Mouse (Mus musculus) liver, postnatal 0 days (tissue): ENCODE measurements around the gene Hk3. TPM values are rescaled to one million over a fixed set of nuclear protein-coding genes. Genes with fewer than 3 reads are reported as not detected.

Experiments
- ATAC-seq: fragments of 200-750 bp; cut with Nextera tagmentation; 2 replicates; pipeline ENCODE4 v1.8.0; 2017; ENCODE audit warnings: mild to moderate bottlenecking, moderate library complexity
- DNase-seq: peaks from one replicate; pipeline ENCODE4 v3.0.0-alpha.2; 2016
- H3K27ac ChIP-seq: fragments of 300-500 bp; sonication (generic); 2 replicates; pipeline ENCODE4 v1.5.1; 2014; ENCODE audit warnings: antibody characterized with exemption, moderate library complexity, mild to moderate bottlenecking, low read depth
- H3K27me3 ChIP-seq: fragments of 300-500 bp; sonication (generic); 2 replicates; pipeline ENCODE4 v1.6.1; 2014; ENCODE audit warnings: low read length, control low read depth, mixed read lengths; ENCODE audit not compliant: insufficient read depth
- H3K36me3 ChIP-seq: fragments of 300-500 bp; sonication (generic); replicated peaks from 2 replicates; pipeline ENCODE4 v1.6.1; 2014; ENCODE audit warnings: mild to moderate bottlenecking, control low read depth, low read length, moderate library complexity, mixed read lengths; ENCODE audit not compliant: insufficient read depth
- H3K4me1 ChIP-seq: fragments of 300-500 bp; sonication (generic); 2 replicates; pipeline ENCODE4 v1.6.1; 2014; ENCODE audit warnings: antibody characterized with exemption, mild to moderate bottlenecking, control low read depth; ENCODE audit not compliant: insufficient read depth
- H3K4me2 ChIP-seq: fragments of 300-500 bp; sonication (generic); 2 replicates; pipeline ENCODE4 v1.6.1; 2014; ENCODE audit warnings: low read depth, mild to moderate bottlenecking, low read length, moderate library complexity, mixed read lengths
- H3K4me3 ChIP-seq: fragments of 300-500 bp; sonication (generic); 2 replicates; pipeline ENCODE4 v1.5.1; 2014; ENCODE audit warnings: low read depth, low read length
- H3K9ac ChIP-seq: fragments of 300-500 bp; sonication (generic); replicated peaks from 2 replicates; pipeline ENCODE4 v1.6.1; 2014; ENCODE audit warnings: mild to moderate bottlenecking, moderate library complexity
- H3K9me3 ChIP-seq: fragments of 300-500 bp; sonication (generic); 2 replicates; pipeline ENCODE4 v1.6.1; 2016; ENCODE audit warnings: mild to moderate bottlenecking, control low read depth, low read length, mixed read lengths
- CTCF ChIP-seq: sonication (generic); IDR thresholded peaks from 2 replicates; pipeline ENCODE4 v1.5.1; 2016; ENCODE audit warnings: antibody characterized with exemption, low read depth
- EP300 ChIP-seq: IDR thresholded peaks from 2 replicates; pipeline ENCODE4 v1.6.1; 2016; ENCODE audit warnings: antibody characterized with exemption, low read depth, mild to moderate bottlenecking
- WGBS: fragments of 180-500 bp; shearing (Covaris S2); extraction: QIAGEN DNeasy Blood & Tissue Kit; methylation state at CpG from one replicate; pipeline ENCODE4 v1.1.7; 2014; ENCODE audit not compliant: insufficient replicate concordance; 5-methylcytosine and 5-hydroxymethylcytosine counted together
- polyA plus RNA-seq: library from polyadenylated mRNA; unstranded; fragments of >200 nt; fragmentation: Nextera tagmentation; extraction: Ambion mirVana; gene quantifications from 2 replicates; pipeline ENCODE4 v1.2.1, GENCODE M21; 2015

The Hk3 gene
- polyA plus RNA-seq, 1 experiment from 2014 or later, result 6.5 TPM

DNA sequence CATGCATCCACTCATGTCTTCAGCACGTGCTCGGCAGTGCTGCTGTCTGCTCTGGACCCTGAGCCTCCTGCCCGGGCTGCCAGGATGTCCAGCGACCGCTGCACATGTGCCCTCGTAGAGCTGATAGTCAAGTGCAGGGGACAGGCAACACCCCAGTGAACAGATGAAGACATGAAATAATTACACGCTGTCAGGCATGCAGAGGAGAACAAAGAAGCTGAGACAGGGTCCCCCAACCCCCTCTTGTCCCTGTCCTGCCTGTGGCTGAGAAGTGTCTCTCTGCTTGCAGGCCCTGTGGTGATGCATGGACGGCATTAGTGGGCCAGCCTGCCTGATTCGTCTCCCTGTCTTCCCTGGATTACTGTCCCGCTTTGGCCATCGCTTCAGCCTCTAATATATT is 53.7 kb downstream of the Hk3 start:
- no peak overlapping the region for H3K4me3 ChIP-seq
- H3K9me3 ChIP-seq, result no peaks in the 10 kb centered on the region
- no peaks in the 10 kb centered on the region for H3K4me1 ChIP-seq
- no peak overlapping the region for H3K27ac ChIP-seq
- no peak for TF ChIP-seq CTCF
- no peak for TF ChIP-seq EP300
- ATAC-seq, result no peak
- H3K36me3 ChIP-seq, result no peaks in the 10 kb centered on the region
- H3K4me2 ChIP-seq, result no peak overlapping the region
- no peak for DNase-seq
- WGBS, result 76% methylated on average over 11 of the region's 11 CpGs
- H3K27me3 ChIP-seq, result no peaks in the 10 kb centered on the region
- no peak overlapping the region for H3K9ac ChIP-seq

DNA sequence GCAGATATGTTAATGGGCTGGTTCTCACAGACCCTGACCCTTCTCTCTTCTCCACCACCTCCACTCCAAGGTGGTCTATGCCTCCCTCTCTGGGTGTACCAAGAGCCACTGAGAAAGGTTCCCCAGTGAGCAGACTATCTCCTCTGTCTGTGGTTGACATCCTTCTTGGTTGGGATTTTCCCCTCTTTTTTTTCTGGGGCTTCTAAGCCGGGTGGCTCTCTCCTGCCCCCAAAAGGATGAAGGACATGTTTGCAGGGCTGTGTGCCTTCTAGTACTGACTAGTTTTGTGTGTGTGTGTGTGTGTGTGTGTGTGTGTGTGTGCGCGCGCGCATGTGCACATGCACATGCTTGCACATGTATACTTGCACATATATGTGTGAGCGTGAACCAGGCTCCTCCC is 55.9 kb downstream of the Hk3 start:
- no peak for TF ChIP-seq EP300
- peak; percentile 29; the same call in 1 of the 2 replicates for TF ChIP-seq CTCF
- no peak overlapping the region for H3K4me2 ChIP-seq
- no peaks in the 10 kb centered on the region for H3K4me1 ChIP-seq
- no peak overlapping the region for H3K27ac ChIP-seq
- whole genome bisulfite sequencing, result 82% methylated on average over 6 of the region's 6 CpGs
- ATAC-seq (no peak), DNase-seq (no peak)
- no peaks in the 10 kb centered on the region for H3K9me3 ChIP-seq
- no peak overlapping the region for H3K4me3 ChIP-seq
- H3K9ac ChIP-seq, result no peak overlapping the region
- no peaks in the 10 kb centered on the region for H3K36me3 ChIP-seq
- H3K27me3 ChIP-seq, result no peaks in the 10 kb centered on the region

DNA sequence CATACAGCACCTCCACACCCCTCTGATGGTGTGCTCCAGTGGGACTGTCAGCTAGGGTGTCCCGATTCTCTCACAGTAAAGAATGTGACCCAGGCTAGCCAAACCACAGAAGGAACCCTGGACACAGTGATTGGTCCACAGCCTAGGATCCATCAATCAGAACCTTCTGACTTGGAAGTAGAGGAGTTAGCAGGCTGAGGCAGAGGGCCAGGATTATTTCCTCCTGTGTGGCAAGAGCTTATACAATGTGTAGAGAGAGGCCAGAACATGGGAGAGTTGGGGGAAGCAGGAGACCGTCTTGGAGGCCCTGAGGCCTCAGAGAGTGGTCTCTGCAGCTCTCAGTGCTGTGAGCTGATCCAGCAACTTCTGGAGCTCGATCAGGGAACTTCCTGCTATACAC is 60.7 kb downstream of the Hk3 start:
- Histone ChIP-seq H3K4me1 (peaks cover 5% of the 10 kb centered on the region), H3K9ac (no peak overlapping the region), H3K4me2 (no peak overlapping the region), H3K36me3 (no peaks in the 10 kb centered on the region), H3K4me3 (no peak overlapping the region), H3K27me3 (peaks cover 26% of the 10 kb centered on the region), H3K9me3 (no peaks in the 10 kb centered on the region), H3K27ac (no peak overlapping the region)
- 54% methylated on average over 3 of the region's 3 CpGs for WGBS
- DNase-seq (no peak), ATAC-seq (no peak)
- TF ChIP-seq CTCF (no peak), EP300 (no peak)

DNA sequence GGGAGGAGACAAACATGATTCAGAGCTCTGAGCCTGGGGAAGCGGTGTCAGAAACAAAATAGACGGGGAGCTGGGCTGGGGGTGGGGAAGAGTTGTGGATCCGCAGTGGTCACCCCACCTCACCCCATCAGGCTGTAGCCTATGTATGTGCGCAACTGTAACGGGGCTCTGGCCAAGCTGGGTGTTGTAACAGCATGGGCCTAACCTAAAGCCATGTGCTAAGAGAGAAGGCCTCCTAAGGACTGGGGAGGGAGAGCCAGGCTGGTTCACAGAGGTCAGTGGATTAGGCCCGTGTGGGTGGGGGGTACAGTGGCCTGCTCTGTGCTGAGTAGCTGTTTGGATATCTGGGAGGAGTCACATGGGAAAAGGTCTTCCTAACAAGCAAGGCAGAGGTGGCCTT is 61.3 kb downstream of the Hk3 start:
- Histone ChIP-seq H3K27me3 (peaks cover 32% of the 10 kb centered on the region), H3K27ac (no peak overlapping the region), H3K36me3 (no peaks in the 10 kb centered on the region), H3K4me1 (peaks cover 5% of the 10 kb centered on the region), H3K4me3 (no peak overlapping the region), H3K9me3 (no peaks in the 10 kb centered on the region), H3K9ac (no peak overlapping the region), H3K4me2 (no peak overlapping the region)
- TF ChIP-seq CTCF, result no peak
- TF ChIP-seq EP300, result no peak
- ATAC-seq, result no peak
- no peak for DNase-seq
- WGBS, result 54% methylated on average over 6 of the region's 6 CpGs

DNA sequence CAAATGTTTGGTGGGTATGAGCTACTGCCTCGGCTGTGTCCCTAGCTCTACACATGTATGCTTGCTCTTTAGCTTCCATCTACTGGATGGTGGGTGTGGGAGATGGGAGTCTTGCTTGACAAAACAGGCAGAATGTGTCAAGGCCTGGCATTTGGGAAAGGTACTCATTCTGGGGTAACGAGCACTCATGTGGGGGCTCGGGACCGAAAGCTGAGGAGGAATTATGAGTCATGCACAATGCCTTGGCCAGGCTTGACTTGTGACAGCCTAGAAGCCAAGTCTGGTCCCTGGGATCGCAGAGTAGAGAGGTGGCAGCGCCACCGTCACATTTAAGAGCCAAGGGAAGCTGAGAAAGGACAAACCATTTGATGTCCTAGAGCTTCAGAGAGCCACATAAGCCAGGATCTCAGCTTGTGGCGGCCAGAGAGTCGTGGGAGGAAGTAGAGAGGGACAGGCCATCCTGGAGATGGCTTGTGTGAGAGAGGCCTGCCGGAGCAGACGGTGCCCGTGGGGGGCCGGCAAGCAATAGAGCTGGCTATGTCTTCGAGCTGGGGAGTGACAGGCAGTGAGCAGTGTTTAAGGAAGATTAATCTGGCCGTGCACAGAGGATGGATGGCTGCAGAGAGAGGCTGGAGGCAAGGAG is 62.0 kb downstream of the Hk3 start:
- DNase-seq, result no peak
- no peak overlapping the region for H3K4me3 ChIP-seq
- no peak overlapping the region for H3K27ac ChIP-seq
- H3K4me1 ChIP-seq, result peaks cover 5% of the 10 kb centered on the region
- 53% methylated on average over 15 of the region's 15 CpGs for WGBS
- H3K9ac ChIP-seq, result no peak overlapping the region
- peaks cover 38% of the 10 kb centered on the region for H3K27me3 ChIP-seq
- ATAC-seq, result no peak
- no peaks in the 10 kb centered on the region for H3K9me3 ChIP-seq
- no peak overlapping the region for H3K4me2 ChIP-seq
- no peaks in the 10 kb centered on the region for H3K36me3 ChIP-seq
- TF ChIP-seq CTCF, result no peak
- no peak for TF ChIP-seq EP300

DNA sequence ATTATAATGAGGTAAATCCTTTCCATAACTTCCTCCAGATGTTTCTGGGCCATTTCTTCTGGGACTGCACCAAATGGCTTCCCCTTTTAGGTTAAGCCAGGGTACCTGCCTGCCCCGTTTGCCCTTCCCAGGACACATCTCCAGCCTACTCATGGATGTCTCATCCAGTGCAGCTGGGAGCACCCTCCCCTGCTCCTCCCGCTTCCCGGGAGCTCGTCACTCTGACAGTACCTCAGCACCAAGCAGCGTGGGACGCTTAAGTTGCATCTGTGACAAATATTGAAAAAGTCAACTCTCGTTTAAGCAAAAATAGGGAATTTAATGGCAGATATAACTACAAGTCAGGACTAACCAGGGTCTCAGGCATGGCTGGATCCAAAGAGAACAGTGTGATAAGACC is 63.9 kb downstream of the Hk3 start:
- no peaks in the 10 kb centered on the region for H3K36me3 ChIP-seq
- peaks cover 43% of the 10 kb centered on the region for H3K27me3 ChIP-seq
- no peak overlapping the region for H3K4me3 ChIP-seq
- DNase-seq (no peak), ATAC-seq (no peak)
- H3K4me2 ChIP-seq, result no peak overlapping the region
- no peak overlapping the region for H3K27ac ChIP-seq
- H3K4me1 ChIP-seq, result peaks cover 5% of the 10 kb centered on the region
- H3K9me3 ChIP-seq, result no peaks in the 10 kb centered on the region
- H3K9ac ChIP-seq, result no peak overlapping the region
- WGBS, result 76% methylated on average over 7 of the region's 7 CpGs
- TF ChIP-seq EP300, result no peak
- no peak for TF ChIP-seq CTCF

Other genes starting within 250 kb of the Hk3 start
- not detected in 2 replicates for gene Eif4e1b, start 237.4 kb downstream of the Hk3 start, polyA plus RNA-seq
- gene Tspan17, start 232.0 kb downstream of the Hk3 start, polyA plus RNA-seq, result 2.1 and 2.2 TPM in 2 replicates
- 0.55 and 0.56 TPM in 2 replicates for gene Unc5a, start 72.0 kb downstream of the Hk3 start, polyA plus RNA-seq
- 12.1 TPM in 2 replicates for gene Uimc1, start 78.9 kb upstream of the Hk3 start, polyA plus RNA-seq
- 3.0 and 3.6 TPM in 2 replicates for gene Zfp346, start 83.9 kb upstream of the Hk3 start, polyA plus RNA-seq
- not detected in 2 replicates for gene Gm17617, start 112.2 kb upstream of the Hk3 start, polyA plus RNA-seq
- gene Fgfr4, start 131.3 kb upstream of the Hk3 start, polyA plus RNA-seq, result 4.9 and 5.1 TPM in 2 replicates
- 18.6 and 20.6 TPM in 2 replicates for gene Nsd1, start 188.4 kb upstream of the Hk3 start, polyA plus RNA-seq